Mouse (Mus musculus) small intestine, adult 2 months (tissue): ENCODE data around the gene Sfi1. TPM values are rescaled to one million over a fixed set of nuclear protein-coding genes. Genes with fewer than 3 reads are reported as not detected.
"Not testable (repeated sequence)": the region's sequence is repeated elsewhere in the genome, so short reads cannot be mapped to it uniquely, and the experiment has no call there.

Experiments
- H3K27ac ChIP-seq: fragments of 200-500 bp; 2 replicates; pipeline ENCODE4 v1.5.1; 2012; ENCODE audit warnings: low read depth, low read length, control low read depth, inconsistent platforms; ENCODE audit not compliant: insufficient read depth
- H3K27me3 ChIP-seq: fragments of 200-500 bp; 2 replicates; pipeline ENCODE4 v1.6.1; 2012; ENCODE audit warnings: mild to moderate bottlenecking, moderate library complexity, low read length, inconsistent platforms; ENCODE audit not compliant: control insufficient read depth, insufficient read depth
- H3K36me3 ChIP-seq: fragments of 200-500 bp; 2 replicates; pipeline ENCODE4 v1.6.1; 2012; ENCODE audit warnings: mild to moderate bottlenecking, low read length, control low read depth, inconsistent platforms; ENCODE audit not compliant: control insufficient read depth, insufficient read depth
- H3K4me1 ChIP-seq: fragments of 200-500 bp; 2 replicates; pipeline ENCODE4 v1.6.1; 2012; ENCODE audit warnings: low read length, inconsistent platforms, mixed read lengths; ENCODE audit not compliant: control insufficient read depth, insufficient read depth, insufficient read length
- H3K4me3 ChIP-seq: fragments of 200-500 bp; 2 replicates; pipeline ENCODE4 v1.5.1; 2012; ENCODE audit warnings: low read depth, mild to moderate bottlenecking, control low read depth, inconsistent platforms, low read length, moderate library complexity
- WGBS: fragments of 180-500 bp; shearing (Covaris S2); methylation state at CpG from one replicate; pipeline ENCODE4 v1.1.7; 2018; 5-methylcytosine and 5-hydroxymethylcytosine counted together
- polyA plus RNA-seq: library from polyadenylated mRNA; depleted of rRNA; stranded (reverse); fragments of >200 nt; gene quantifications from 2 replicates; pipeline ENCODE4 v1.2.3, GENCODE M21; 2012

The Sfi1 gene
- polyA plus RNA-seq, 1 experiment: 21.2 TPM

GRCm38 (mm10) chr11:3171931-3172330, 21.3 kb downstream of the Sfi1 start:
- H3K27me3 ChIP-seq, H3K27ac ChIP-seq, H3K4me1 ChIP-seq, H3K36me3 ChIP-seq, H3K4me3 ChIP-seq: not testable (repeated sequence)
- 63% methylated on average over 1 of the region's 1 CpGs for WGBS

- not testable (repeated sequence) for H3K27me3 ChIP-seq, H3K4me3 ChIP-seq, H3K36me3 ChIP-seq, H3K27ac ChIP-seq, H3K4me1 ChIP-seq
- WGBS: 62% methylated on average over 2 of the region's 2 CpGs
Measured at GRCm38 (mm10) chr11:3169042-3169441, 24.2 kb downstream of the Sfi1 start.

GRCm38 (mm10) chr11:3167571-3168001, 25.7 kb downstream of the Sfi1 start:
- not testable (repeated sequence) for H3K4me1 ChIP-seq
- WGBS: 69% methylated on average over 4 of the region's 4 CpGs

GRCm38 (mm10) chr11:3167129-3167528, 26.1 kb downstream of the Sfi1 start:
- WGBS: 92% methylated on average over 4 of the region's 4 CpGs
- not testable (repeated sequence) for H3K27me3 ChIP-seq, H3K27ac ChIP-seq, H3K4me3 ChIP-seq, H3K36me3 ChIP-seq, H3K4me1 ChIP-seq

More at GRCm38 (mm10) chr11:3167571-3168001, 25.7 kb downstream of the Sfi1 start:
- H3K4me3 ChIP-seq, H3K36me3 ChIP-seq, H3K27me3 ChIP-seq, H3K27ac ChIP-seq: not testable (repeated sequence)

- H3K27me3 ChIP-seq, H3K27ac ChIP-seq, H3K36me3 ChIP-seq, H3K4me3 ChIP-seq, H3K4me1 ChIP-seq: not testable (repeated sequence)
Measured at GRCm38 (mm10) chr11:3166321-3166720, 26.9 kb downstream of the Sfi1 start.

- 92% methylated on average over 3 of the region's 5 CpGs for WGBS
- not testable (repeated sequence) for H3K36me3 ChIP-seq, H3K4me1 ChIP-seq, H3K4me3 ChIP-seq, H3K27me3 ChIP-seq, H3K27ac ChIP-seq
Measured at GRCm38 (mm10) chr11:3165210-3165782, 28.0 kb downstream of the Sfi1 start.

GRCm38 (mm10) chr11:3163661-3164060, 29.6 kb downstream of the Sfi1 start:
- not testable (repeated sequence) for H3K36me3 ChIP-seq, H3K4me3 ChIP-seq, H3K27me3 ChIP-seq, H3K4me1 ChIP-seq, H3K27ac ChIP-seq
- 45% methylated on average over 3 of the region's 3 CpGs for WGBS

GRCm38 (mm10) chr11:3163122-3163521, 30.1 kb downstream of the Sfi1 start:
- not testable (repeated sequence) for H3K4me3 ChIP-seq, H3K4me1 ChIP-seq, H3K27me3 ChIP-seq, H3K36me3 ChIP-seq, H3K27ac ChIP-seq
- WGBS: 89% methylated on average over 2 of the region's 2 CpGs

GRCm38 (mm10) chr11:3162236-3162897, 30.9 kb downstream of the Sfi1 start:
- not testable (repeated sequence) for H3K27me3 ChIP-seq, H3K36me3 ChIP-seq, H3K4me3 ChIP-seq, H3K27ac ChIP-seq, H3K4me1 ChIP-seq
- 66% methylated on average over 5 of the region's 5 CpGs for WGBS

- not testable (repeated sequence) for H3K4me3 ChIP-seq, H3K4me1 ChIP-seq, H3K27me3 ChIP-seq, H3K36me3 ChIP-seq, H3K27ac ChIP-seq
- 43% methylated on average over 1 of the region's 2 CpGs for WGBS
Measured at GRCm38 (mm10) chr11:3161370-3161769, 31.9 kb downstream of the Sfi1 start.

GRCm38 (mm10) chr11:3158800-3159199, 34.5 kb downstream of the Sfi1 start:
- not testable (repeated sequence) for H3K27me3 ChIP-seq, H3K4me1 ChIP-seq, H3K36me3 ChIP-seq, H3K4me3 ChIP-seq, H3K27ac ChIP-seq
- 94% methylated on average over 4 of the region's 4 CpGs for WGBS

- WGBS: 95% methylated on average over 6 of the region's 6 CpGs
- H3K27ac ChIP-seq, H3K27me3 ChIP-seq, H3K36me3 ChIP-seq, H3K4me1 ChIP-seq, H3K4me3 ChIP-seq: not testable (repeated sequence)
Measured at GRCm38 (mm10) chr11:3157996-3158395, 35.3 kb downstream of the Sfi1 start.
